Mouse (Mus musculus): ENCODE data around the gene Zkscan7.

DNA sequence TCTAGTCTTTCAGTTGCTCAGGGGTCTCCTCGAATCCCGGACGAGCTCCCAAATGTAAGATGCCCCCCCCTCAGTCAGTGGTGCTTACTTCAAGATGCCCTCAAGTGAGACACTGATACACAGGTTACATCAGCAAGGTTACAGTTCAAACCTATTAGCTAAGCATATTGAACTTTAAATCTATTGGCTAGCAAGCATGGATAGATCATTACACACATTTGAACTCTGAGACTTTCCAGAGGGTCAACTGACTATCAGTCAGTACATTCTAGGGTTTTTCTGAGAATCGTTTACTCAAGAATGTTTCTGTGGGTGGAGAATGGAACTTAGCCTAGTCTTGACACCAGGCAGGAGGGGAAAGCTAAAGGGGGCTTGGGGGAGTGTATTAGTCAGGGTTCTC lies 12.9 kb upstream of the Zkscan7 start:
- TF ChIP-seq CTCF (IDR thresholded peaks at IDR 0.05; ENCODE audit: insufficient read depth, low read length) = no peak
- TF ChIP-seq POLR2A (IDR thresholded peaks at IDR 0.05; ENCODE audit: borderline replicate concordance, extremely low read depth, low read depth, low read length) = no peak

Measured in lung, adult 2 months (tissue).